Mouse (Mus musculus) mammary gland, adult 2 months (tissue): ENCODE measurements around the gene Glt8d2. TPM values are rescaled to one million over a fixed set of nuclear protein-coding genes. Genes with fewer than 3 reads are reported as not detected.

Experiments
- polyA plus RNA-seq: library from polyadenylated mRNA; depleted of rRNA; stranded (reverse); fragments of >200 nt; gene quantifications from 2 replicates; pipeline ENCODE4 v1.2.3, GENCODE M21; 2012; ENCODE audit warnings: low replicate concordance; rRNA removed

The Glt8d2 gene
- polyA plus RNA-seq: 4.5 and 7.9 TPM in 2 replicates

GRCm38 (mm10) chr10:82690494-82690893 is at the start of gene Glt8d2:
Gene Glt8d2 (minus strand): TSS chr10:82690650.

GRCm38 (mm10) chr10:82695956-82696355 is 5.5 kb upstream of the Glt8d2 start, which contains the start of gene Hcfc2:
Gene Hcfc2 (plus strand): TSS chr10:82696160.

GRCm38 (mm10) chr10:82629586-82630255 is 60.7 kb downstream of the Glt8d2 start, which contains the start of gene Tdg:
Gene Tdg (plus strand): TSS chr10:82629828.

GRCm38 (mm10) chr10:82622671-82623552 is 67.5 kb downstream of the Glt8d2 start, which contains the start of gene 1190007I07Rik:
Gene 1190007I07Rik (minus strand): TSS chr10:82623228.

Other genes starting within 250 kb of the Glt8d2 start
- not detected in 2 replicates for gene Gm1553, start 198.0 kb downstream of the Glt8d2 start, polyA plus RNA-seq
- 44.0 and 57.7 TPM in 2 replicates for gene 1190007I07Rik, start 67.4 kb downstream of the Glt8d2 start, polyA plus RNA-seq
- 13.3 and 19.5 TPM in 2 replicates for gene Tdg, start 60.8 kb downstream of the Glt8d2 start, polyA plus RNA-seq
- 5.9 and 12.3 TPM in 2 replicates for gene Hcfc2, start 5.5 kb upstream of the Glt8d2 start, polyA plus RNA-seq
- gene Nfyb, start 73.5 kb upstream of the Glt8d2 start, polyA plus RNA-seq: 4.8 and 10.4 TPM in 2 replicates
- 27.4 and 31.7 TPM in 2 replicates for gene Txnrd1, start 143.3 kb upstream of the Glt8d2 start, polyA plus RNA-seq
- 0.39 TPM in 1 of 2 replicates, not detected in the other for gene Eid3, start 176.0 kb upstream of the Glt8d2 start, polyA plus RNA-seq